Mouse (Mus musculus) kidney, adult 18-20 months (tissue): ENCODE results near the gene Stk25.

Experiments
- DNase-seq: peaks from one replicate; pipeline ENCODE4 v3.0.0; 2021

Stk25 gene

DNA sequence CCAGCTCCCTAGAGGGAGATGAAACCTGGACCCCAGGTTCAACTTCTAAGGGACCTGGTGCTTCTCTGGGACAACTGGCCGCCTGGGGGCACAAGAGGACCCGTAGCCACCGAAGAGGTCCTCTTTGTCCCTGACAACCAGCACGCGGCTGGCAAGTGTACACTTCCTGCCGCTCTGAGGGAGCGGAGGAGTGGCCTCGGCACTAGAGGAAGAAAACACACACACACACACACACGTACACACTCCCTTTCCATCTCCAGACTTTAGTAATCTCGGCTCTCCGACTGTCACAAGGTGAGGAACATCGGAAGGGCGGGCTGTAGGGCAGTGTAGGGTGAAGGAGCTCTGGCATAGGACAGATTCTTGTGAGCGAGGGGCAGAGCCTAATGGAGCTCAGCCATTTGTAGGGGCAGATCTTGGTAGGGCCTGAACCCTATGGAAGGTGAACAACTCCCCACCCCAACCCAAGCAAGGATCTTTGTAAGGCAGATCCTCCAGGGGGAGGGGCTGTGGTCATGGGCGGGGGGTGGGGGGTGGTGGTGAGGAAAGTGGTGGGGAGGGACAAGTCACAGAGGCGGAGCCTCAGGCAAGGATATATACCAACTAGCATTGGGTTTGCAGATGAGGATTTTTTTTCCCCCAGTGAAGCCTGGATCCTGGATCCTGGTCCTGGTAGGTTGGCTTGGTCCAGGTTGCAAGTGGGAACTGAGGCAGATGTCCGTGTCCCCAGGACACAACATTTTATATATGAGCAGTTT is 10.5 kb upstream of the Stk25 start:
- peak; percentile 83 for DNase-seq

DNA sequence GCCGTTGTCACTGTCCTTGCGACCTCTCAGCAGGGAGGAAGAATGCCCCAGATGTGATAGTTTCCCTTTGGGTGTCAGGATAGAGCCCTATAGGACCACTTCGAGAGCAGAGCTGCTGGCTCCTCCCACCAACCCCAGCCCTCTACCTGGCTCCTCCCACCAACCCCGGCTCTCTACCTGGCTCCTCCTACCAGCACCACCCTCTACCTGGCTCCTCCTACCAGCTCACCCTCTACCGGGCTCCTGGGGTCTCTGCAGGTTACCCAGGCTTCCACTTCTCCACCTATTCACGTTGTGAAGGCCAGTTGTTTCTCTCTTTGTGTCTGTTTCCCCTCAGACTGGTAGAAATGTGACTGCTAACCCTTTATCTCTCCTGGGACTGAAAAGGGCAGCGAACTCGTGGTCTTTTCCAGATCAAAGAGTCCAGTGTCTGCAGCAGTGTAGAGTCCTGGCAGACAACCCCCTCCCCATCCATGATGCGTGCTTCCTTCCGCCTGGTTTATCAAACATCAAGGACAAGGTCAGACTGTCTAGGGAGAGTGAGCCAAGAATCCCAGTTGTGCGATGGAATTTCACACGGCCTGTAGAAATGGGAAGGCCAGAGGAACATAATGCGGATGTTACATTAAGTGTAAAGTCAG is 9.4 kb upstream of the Stk25 start:
- no peak for DNase-seq

DNA sequence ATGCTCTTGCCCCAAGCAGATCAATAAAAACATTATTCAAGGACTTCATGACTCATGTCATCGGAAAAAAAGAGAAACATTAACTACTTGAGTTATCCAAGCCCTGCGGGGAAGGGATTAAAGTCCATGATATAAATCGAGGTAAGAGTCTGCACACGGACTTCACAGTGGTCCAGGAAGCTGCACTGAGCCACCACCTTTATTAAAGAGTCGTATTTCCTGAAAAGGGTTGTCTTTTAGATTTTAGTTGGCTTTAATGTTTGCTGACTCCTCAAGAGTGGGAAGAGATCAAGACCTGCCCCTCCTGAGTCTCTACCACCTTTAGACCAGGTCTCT is 1.5 kb downstream of the Stk25 start:
- no peak for DNase-seq

- DNase-seq: no peak
These were observed 2.0 kb downstream of the Stk25 start for GRCm38 (mm10) chr1:93656325-93657024.

DNA sequence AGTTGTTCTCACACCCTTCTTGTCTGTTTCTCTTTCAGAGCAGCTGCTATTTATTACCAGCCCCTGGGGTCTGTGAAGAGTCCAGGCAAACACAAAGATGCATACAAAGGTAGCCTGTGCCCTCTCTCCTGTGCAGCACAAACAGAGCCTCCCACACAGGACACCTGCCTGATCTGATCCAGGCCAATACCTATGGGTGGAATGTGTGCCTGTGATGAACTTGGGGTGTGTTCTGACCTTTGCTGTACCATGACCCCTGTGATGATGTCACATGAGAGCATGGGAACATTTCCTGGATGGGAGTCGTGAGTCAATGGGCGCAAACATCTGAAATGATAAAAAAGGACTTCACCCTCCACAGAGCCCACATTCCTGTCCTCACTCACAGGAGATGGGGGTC is 3.7 kb downstream of the Stk25 start:
- no peak for DNase-seq

- no peak for DNase-seq
These were observed 4.2 kb downstream of the Stk25 start for GRCm38 (mm10) chr1:93654275-93654674.

DNA sequence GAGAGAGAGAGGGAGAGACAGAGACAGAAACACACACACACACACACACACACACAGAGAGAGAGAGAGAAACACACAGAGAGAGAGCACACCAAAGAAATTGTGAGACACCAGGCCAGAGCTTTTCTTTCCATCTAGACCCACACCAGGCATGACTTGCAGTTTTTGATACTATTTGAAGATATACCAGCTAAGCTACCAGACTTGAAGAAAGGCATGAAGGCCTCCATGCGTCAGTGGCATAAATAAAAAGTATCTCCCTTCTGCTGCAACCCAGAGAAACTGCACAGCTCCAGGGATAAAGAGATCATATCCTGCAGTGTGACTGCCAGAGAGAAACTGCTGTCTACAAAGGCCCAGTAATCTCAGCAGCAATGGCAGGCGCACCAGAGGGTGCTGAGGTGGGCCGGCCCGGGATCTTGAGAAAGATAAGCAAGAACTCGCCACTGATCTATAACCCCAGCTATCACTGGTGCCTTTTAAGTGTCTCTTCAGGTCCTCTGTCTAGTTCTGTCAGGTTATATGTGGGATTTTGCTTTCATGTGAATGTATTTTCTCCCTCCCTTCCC is 8.8 kb downstream of the Stk25 start:
- no peak for DNase-seq

DNA sequence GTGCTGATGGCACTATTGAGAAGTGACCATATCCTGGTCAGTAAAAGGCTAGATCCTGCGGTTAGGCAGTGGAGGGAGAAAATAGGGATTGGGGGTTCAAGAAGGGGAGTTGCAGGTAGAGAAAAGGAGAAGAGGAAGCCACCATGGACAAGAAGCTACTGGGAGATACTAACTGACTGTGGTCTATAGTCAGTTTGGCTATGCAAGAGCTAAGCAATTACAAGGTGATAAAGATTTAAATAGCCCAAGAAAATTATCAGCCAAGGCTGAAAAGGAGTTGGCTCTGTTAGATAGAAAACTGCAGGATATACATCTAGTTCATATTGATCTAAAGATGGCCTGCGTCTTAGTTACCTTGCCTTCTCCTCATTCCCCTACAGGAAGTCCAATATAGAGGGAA is 15.8 kb downstream of the Stk25 start:
- no peak for DNase-seq

DNA sequence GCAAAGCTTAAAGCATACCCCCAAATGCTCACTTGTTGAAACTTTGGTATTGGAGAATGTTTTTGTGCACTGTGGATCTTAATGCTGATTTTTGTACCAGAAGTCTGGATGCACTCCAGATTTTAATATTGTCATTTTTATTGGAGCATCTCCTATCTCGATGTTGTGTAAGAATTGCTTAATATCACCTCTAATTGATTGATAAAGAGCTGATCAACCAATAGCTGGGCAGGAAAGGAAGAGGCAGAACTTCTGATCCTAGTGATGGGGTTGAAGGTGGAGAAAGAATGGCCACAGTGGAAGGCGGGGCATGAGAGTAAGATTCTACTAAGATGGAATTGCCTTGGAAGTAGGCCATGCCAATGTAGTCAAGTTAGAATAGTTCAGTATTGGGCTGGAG is 16.5 kb downstream of the Stk25 start:
- DNase-seq: no peak

DNA sequence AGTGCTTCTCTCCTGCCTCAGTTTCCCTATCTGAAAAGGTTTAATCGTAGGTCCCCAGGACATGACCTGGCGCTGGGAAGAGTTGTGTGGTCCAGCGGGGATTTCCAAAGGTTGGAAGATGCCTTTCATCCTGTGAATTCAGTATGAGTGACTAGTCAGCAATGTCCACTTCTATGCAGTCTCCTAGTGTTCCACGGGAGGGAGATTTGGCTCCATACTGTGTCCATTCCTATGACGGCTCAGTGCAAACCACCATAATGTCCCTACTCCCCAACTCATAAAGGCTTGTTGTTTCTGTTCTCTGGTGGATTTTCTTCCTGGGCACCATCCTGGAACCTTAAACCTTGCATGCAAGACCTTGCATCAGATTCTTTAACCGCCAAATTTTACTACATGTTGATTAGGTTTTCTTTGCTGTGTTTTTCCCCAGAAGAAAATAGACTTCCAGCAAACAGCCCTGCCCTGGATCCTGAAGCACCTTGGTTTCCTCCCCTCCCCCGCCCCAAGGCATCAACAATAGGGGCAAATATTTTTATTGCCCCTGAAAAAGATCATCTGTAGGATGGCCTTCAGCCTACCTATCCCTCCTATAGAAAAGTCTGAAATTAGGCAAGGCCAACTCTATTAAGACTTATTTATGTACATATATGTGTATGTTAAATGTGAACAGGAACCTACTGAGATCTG is 22.1 kb downstream of the Stk25 start:
- no peak for DNase-seq

DNA sequence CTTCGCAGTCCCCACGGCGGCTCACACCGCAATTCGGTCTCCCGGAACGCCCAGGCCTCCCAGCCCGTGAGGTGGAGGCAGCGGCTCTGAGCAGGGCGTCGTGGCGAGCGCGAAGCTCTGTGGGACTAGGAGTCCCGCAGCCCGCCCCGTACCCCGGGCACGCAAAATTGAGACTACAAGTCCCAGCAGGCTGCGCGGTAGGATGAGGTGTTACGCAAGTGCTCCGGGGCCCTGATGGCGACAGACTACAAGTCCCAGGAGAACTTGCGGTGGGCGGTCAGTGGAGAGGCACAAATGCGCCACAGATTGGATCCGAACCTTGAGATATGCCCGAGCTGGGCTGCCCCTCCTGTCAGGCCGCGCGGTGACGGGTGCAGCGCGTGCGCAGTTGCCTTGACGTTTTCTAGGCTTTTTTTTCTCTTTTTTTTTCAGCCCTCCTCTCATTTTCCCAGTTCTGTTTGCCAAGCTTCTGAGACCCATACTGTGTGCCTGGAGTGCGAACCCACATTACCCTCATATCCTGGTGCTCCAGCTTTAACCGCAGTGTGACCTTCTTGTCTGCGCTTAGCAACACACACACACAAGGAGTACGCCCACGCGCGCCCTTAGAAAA is 22.8 kb downstream of the Stk25 start:
- DNase-seq: peak; percentile 98

DNA sequence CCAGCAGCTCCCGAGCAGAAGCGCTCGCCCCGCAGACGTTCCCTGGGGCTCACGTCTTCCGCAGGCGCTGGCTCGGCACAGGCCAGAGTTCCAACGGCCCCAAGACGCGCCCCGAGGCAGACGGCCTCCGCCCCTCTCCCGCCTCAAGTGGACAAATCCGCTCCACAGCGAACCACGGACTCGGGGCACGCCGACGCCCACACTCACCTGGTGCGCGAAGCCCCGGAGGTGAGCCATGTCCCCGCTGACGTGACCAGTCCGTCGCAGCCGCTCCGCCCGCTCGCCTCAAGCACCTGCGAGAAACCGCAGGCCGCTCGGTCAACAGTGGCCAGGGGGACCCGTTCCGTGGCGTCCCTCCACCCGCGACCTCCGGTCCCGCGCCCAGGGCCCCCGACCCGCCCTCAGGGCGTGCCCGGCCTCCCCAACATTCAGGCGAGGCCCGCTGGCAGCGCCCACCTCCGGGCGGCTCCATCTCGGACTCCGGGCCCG is 23.3 kb downstream of the Stk25 start:
- DNase-seq: no peak

GRCm38 (mm10) chr1:93634481-93634891 is 24.0 kb downstream of the Stk25 start:
- DNase-seq: peak; percentile 49

GRCm38 (mm10) chr1:93632723-93633122 is 25.7 kb downstream of the Stk25 start:
- no peak for DNase-seq

DNA sequence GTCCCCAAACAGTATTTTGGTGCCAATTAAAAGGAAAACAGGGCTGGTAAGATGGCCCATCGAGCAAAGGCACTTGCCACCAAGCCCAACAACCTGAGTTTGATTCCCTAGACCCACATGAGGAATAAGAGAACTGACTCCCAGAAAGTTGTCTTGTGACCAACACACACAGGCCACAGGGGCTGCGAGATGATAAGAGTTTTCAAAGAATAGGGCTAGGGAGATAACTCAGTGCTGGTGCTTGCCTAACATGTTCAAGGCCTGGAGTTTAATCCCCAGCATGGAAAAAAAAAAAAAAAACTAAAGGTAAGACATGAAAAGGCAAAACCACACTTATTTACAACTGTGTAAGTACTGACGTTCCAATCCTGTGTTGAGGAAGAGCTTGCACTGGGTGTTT is 27.7 kb downstream of the Stk25 start:
- DNase-seq: no peak

DNA sequence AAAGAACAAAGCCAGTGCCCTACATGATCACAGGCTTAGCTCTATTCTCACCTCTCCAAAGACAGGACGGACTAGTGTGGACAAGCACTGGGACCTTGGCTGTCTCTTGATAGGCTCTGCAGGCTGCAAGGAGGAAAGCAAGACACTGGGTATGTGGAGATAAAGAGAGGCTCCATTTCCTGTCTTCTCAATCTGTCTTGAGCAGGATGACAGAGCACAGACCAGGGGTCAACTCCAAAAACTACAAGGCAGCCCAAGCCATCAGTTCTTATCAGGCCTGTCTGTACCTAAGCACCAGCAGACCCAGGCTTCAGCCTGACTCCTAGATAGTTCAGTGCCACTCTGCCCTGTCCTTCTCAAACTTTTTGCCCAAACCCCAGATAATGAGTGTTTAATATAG is 34.0 kb downstream of the Stk25 start:
- no peak for DNase-seq

GRCm38 (mm10) chr1:93618948-93619347 is 39.5 kb downstream of the Stk25 start:
- no peak for DNase-seq

GRCm38 (mm10) chr1:93618059-93618748 is 40.3 kb downstream of the Stk25 start:
- no peak for DNase-seq

- DNase-seq: no peak
These were observed 48.7 kb downstream of the Stk25 start for GRCm38 (mm10) chr1:93609762-93610161.

DNA sequence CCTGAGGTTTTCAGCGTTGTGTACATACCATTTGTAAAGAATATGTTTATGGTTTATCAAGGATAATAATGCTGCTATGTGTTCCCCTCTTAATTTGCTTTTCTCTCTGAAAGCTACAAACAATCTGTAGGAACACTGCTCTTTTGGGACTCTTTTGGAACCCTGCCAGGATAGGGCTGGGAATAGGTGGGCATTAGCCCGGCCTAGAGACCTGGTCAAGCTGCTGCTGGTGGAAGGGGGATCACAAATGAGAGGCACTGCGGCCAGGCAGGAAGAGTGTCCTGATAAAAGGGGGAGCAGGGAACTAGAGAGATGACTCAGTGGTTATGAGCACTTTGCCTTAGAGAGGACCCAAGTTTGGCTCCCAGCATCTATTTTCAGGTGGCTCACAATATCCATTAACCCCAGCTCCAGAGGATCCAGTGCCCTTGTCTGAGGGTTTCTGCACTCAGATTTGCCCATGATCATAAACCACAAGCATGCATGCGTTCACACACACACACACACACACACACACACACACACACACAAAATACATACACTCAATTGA is 49.7 kb downstream of the Stk25 start:
- no peak for DNase-seq
